Mouse (Mus musculus) thymus, adult 2 months (tissue): Measurements from ENCODE around the gene Trarg1. TPM values are rescaled to one million over a fixed set of nuclear protein-coding genes. Genes with fewer than 3 reads are reported as not detected.

Experiments
- DNase-seq: peaks from one replicate; pipeline ENCODE4 v3.0.0; 2021
- H3K27ac ChIP-seq: fragments of 200-500 bp; 2 replicates; pipeline ENCODE4 v1.5.1; 2012; ENCODE audit warnings: low read length, control low read depth; ENCODE audit not compliant: control insufficient read depth, insufficient read depth
- H3K27me3 ChIP-seq: fragments of 200-500 bp; 2 replicates; pipeline ENCODE4 v1.6.1; 2012; ENCODE audit warnings: mild to moderate bottlenecking, low read length, moderate library complexity, mixed read lengths; ENCODE audit not compliant: control insufficient read depth, insufficient read depth
- H3K36me3 ChIP-seq: fragments of 200-500 bp; 2 replicates; pipeline ENCODE4 v1.6.1; 2012; ENCODE audit warnings: mild to moderate bottlenecking, low read length, moderate library complexity; ENCODE audit not compliant: control insufficient read depth, insufficient read depth
- H3K4me1 ChIP-seq: fragments of 200-500 bp; replicated peaks from 2 replicates; pipeline ENCODE4 v1.6.1; 2012; ENCODE audit warnings: low read length; ENCODE audit not compliant: control insufficient read depth, insufficient read depth
- H3K4me3 ChIP-seq: fragments of 200-500 bp; 2 replicates; pipeline ENCODE4 v1.5.1; 2012; ENCODE audit warnings: mild to moderate bottlenecking, low read length, control low read depth, moderate library complexity; ENCODE audit not compliant: control insufficient read depth, insufficient read depth
- CTCF ChIP-seq: fragments of 200-500 bp; IDR thresholded peaks from 2 replicates; pipeline ENCODE4 v1.5.1; 2012; ENCODE audit warnings: mild to moderate bottlenecking, control low read depth, low read length, moderate library complexity, borderline replicate concordance; ENCODE audit not compliant: control insufficient read depth, poor library complexity, insufficient read depth; ENCODE audit errors: extremely low read depth
- POLR2A ChIP-seq: fragments of 200-500 bp; IDR thresholded peaks from 2 replicates; pipeline ENCODE4 v1.6.1; 2012; ENCODE audit warnings: mild to moderate bottlenecking, low read length, control low read depth, moderate library complexity; ENCODE audit not compliant: control insufficient read depth, poor library complexity, insufficient read depth; ENCODE audit errors: extremely low read depth
- WGBS: fragments of 180-500 bp; shearing (Covaris S2); methylation state at CpG from one replicate; pipeline ENCODE4 v1.1.7; 2018; 5-methylcytosine and 5-hydroxymethylcytosine counted together
- polyA plus RNA-seq: library from polyadenylated mRNA; depleted of rRNA; stranded (reverse); fragments of >200 nt; gene quantifications from 2 replicates; pipeline ENCODE4 v1.2.3, GENCODE M21; 2012; rRNA removed

Gene Trarg1
- polyA plus RNA-seq, 1 experiment, result 3.4 TPM

DNA sequence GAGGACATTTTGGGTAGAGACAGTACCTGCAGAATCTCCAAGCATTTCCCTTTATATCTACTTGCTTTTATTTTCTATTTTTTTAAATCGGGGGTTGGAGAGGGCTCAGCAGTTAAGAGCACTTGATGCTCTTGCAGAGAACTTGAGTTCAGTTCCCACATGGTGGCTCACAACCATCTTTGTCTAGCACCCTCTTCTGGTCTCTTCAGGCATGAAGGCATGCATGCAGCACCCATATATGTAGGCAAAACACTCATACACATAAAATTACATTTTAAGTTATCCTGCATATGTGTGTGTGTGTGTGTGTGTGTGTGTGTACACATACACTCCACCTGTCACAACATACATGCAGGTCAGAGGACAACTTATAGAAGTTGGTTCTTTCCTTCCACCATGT, 66.3 kb downstream of the Trarg1 start:
- DNase-seq, result no peak
- TF ChIP-seq CTCF (no peak), POLR2A (no peak)
- no peaks in the 10 kb centered on the region for H3K27me3 ChIP-seq
- WGBS, result 97% methylated on average over 1 of the region's 1 CpGs
- H3K4me3 ChIP-seq, result no peak overlapping the region
- H3K4me1 ChIP-seq, result peaks cover 3% of the 10 kb centered on the region
- no peak overlapping the region for H3K27ac ChIP-seq
- H3K36me3 ChIP-seq, result peaks cover 55% of the 10 kb centered on the region

Other genes with a start within 250 kb of the Trarg1 start
- 75.0 and 79.8 TPM in 2 replicates for gene Abr, start 57.5 kb upstream of the Trarg1 start, polyA plus RNA-seq
- 0.17 TPM in 1 of 2 replicates, not detected in the other for gene Bhlha9, start 7.3 kb upstream of the Trarg1 start, polyA plus RNA-seq
- gene Gosr1, start 83.8 kb downstream of the Trarg1 start, polyA plus RNA-seq, result 25.9 and 26.7 TPM in 2 replicates
- gene Cpd, start 167.2 kb downstream of the Trarg1 start, polyA plus RNA-seq, result 6.7 and 7.5 TPM in 2 replicates
- 0.11 and 0.46 TPM in 2 replicates for gene Tmigd1, start 222.4 kb downstream of the Trarg1 start, polyA plus RNA-seq
- gene Blmh, start 245.0 kb downstream of the Trarg1 start, polyA plus RNA-seq, result 22.1 and 22.7 TPM in 2 replicates